17 mouse cellular contexts compared by ENCODE assay signal in the genomic region with DNA sequence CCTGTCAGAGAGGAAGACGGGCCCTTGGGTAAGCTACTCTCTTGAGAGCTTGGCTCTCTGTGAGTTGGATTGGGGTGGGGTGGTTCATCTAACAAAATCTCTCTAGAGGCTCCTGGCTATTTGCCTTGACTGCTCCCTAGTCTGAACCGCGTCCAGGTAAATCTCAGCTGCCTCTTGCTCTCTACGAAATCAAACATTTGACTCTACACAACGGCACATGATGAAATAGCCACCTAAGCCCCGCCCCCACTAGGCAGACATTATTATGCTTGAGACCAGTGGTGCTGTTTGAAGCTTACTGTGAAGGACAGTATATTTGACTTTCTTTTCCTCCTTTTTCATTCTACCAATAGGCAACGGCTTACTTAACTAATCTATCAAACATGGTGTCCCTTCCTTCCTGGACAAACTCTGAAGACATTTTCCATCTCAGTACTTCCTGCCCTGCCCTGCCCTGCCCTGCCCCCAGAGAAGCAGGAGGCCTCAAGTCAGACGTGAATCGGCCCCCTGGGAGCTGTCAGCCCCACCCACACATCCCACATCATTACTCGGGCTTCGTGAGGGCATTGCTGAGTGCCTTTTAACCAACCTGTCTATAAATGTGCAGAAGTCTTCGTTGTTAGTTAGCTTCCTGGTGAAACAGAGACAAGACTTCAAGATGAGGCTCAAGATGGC.
DNase-seq lines count a peak whose midpoint lies in the region; ATAC-seq and TF ChIP-seq lines count a peak whose summit lies in the region.
"Had no signal": no experiment of that assay in that cellular context is flagged by ENCODE, and none has a peak within 500 bp of the region (broad histone marks: within the 10 kb centered on the region; RNA-seq: fewer than 3 reads in every experiment).

No protein-coding gene starts in this region.

- no peak overlapping the region for H3K4me3 ChIP-seq in lung, postnatal 0 days (ENCODE audit: low read depth, low read length)
- H3K4me3 ChIP-seq in midbrain, embryonic 14.5 days (replicated peaks; ENCODE audit: low read depth, low read length): no peak overlapping the region
- H3K4me3 ChIP-seq: embryonic facial prominence, embryonic 12.5 days; hindbrain, embryonic 13.5 days; limb, embryonic 13.5 days; neural tube, embryonic 15.5 days had no signal

- H3K27ac ChIP-seq in lung, postnatal 0 days (ENCODE audit: low read length): no peak overlapping the region
- H3K27ac ChIP-seq in midbrain, embryonic 14.5 days (replicated peaks; ENCODE audit: low read depth, low read length): no peak overlapping the region
- H3K27ac ChIP-seq: embryonic facial prominence, embryonic 12.5 days; hindbrain, embryonic 13.5 days; limb, embryonic 13.5 days; neural tube, embryonic 15.5 days had no signal

- no peaks in the 10 kb centered on the region for H3K9me3 ChIP-seq in lung, postnatal 0 days (ENCODE audit: low read length)
- no peaks in the 10 kb centered on the region for H3K9me3 ChIP-seq in midbrain, embryonic 14.5 days (ENCODE audit: control insufficient read depth, low read length)
- H3K9me3 ChIP-seq: embryonic facial prominence, embryonic 12.5 days; hindbrain, embryonic 13.5 days; limb, embryonic 13.5 days; neural tube, embryonic 15.5 days had no signal

- no peak for TF ChIP-seq CTCF in lung, postnatal 0 days (IDR thresholded peaks at IDR 0.05)

- H3K9ac ChIP-seq in lung, postnatal 0 days (replicated peaks; ENCODE audit: low read depth): no peak overlapping the region
- no peak overlapping the region for H3K9ac ChIP-seq in midbrain, embryonic 14.5 days (replicated peaks; ENCODE audit: low read length)
- H3K9ac ChIP-seq: embryonic facial prominence, embryonic 12.5 days; hindbrain, embryonic 13.5 days; limb, embryonic 13.5 days; neural tube, embryonic 15.5 days had no signal

- no peaks in the 10 kb centered on the region for H3K4me1 ChIP-seq in lung, postnatal 0 days (ENCODE audit: insufficient read depth, low read depth, low read length)
- H3K4me1 ChIP-seq in midbrain, embryonic 14.5 days (ENCODE audit: control insufficient read depth, insufficient read depth, low read length): no peaks in the 10 kb centered on the region
- H3K4me1 ChIP-seq: embryonic facial prominence, embryonic 12.5 days; hindbrain, embryonic 13.5 days; neural tube, embryonic 15.5 days had no signal

- H3K36me3 ChIP-seq in lung, postnatal 0 days (ENCODE audit: insufficient read depth, low read length): no peaks in the 10 kb centered on the region
- no peaks in the 10 kb centered on the region for H3K36me3 ChIP-seq in midbrain, embryonic 14.5 days (ENCODE audit: control insufficient read depth, insufficient read depth, low read length)
- H3K36me3 ChIP-seq: embryonic facial prominence, embryonic 12.5 days; hindbrain, embryonic 13.5 days; limb, embryonic 13.5 days; neural tube, embryonic 15.5 days had no signal

- peak; percentile 9; the same call in 1 of the 2 replicates for TF ChIP-seq EP300 in lung, postnatal 0 days (IDR thresholded peaks at IDR 0.05)

- no peaks in the 10 kb centered on the region for H3K27me3 ChIP-seq in lung, postnatal 0 days (replicated peaks; ENCODE audit: insufficient read depth, low read length)
- H3K27me3 ChIP-seq in midbrain, embryonic 14.5 days (ENCODE audit: control insufficient read depth, insufficient read depth, low read length): no peaks in the 10 kb centered on the region
- H3K27me3 ChIP-seq: embryonic facial prominence, embryonic 12.5 days; hindbrain, embryonic 13.5 days; limb, embryonic 13.5 days; neural tube, embryonic 15.5 days had no signal

- intact Hi-C loops in left cerebral cortex, postnatal 4 days (cut with DNase I): no loop called here

- DNase-seq in 416B (ENCODE audit: low read depth): peak; percentile 72
- DNase-seq in CD4-positive helper T cell, adult 2 months (ENCODE audit: low read depth, low spot score): peak; percentile 15
- DNase-seq in lung, postnatal 0 days (ENCODE audit: low spot score): peak; percentile 64
- DNase-seq in left cerebral cortex, postnatal 4 days: no peak
- DNase-seq in midbrain, embryonic 14.5 days: no peak
- no peak for DNase-seq in urinary bladder, adult 18-20 months (ENCODE audit: low spot score in 2 of 2)
- DNase-seq: adrenal gland, postnatal 25 days; cerebellum, postnatal 25 days; heart, adult 11 months; kidney, adult 18-20 months; layer of hippocampus, postnatal 36 days; right cerebral cortex, adult 18-20 months had no signal

- no peak overlapping the region for H3K4me2 ChIP-seq in lung, postnatal 0 days (replicated peaks; ENCODE audit: low read depth, low read length)
- no peak overlapping the region for H3K4me2 ChIP-seq in midbrain, embryonic 14.5 days (ENCODE audit: low read length)
- H3K4me2 ChIP-seq: embryonic facial prominence, embryonic 12.5 days; hindbrain, embryonic 13.5 days; limb, embryonic 13.5 days; neural tube, embryonic 15.5 days had no signal

- 45% methylated on average over 12 of the region's 12 CpGs for WGBS in lung, postnatal 0 days
- 77% methylated on average over 12 of the region's 12 CpGs for WGBS in midbrain, embryonic 14.5 days

- peak; percentile 59 for ATAC-seq in lung, postnatal 0 days
- ATAC-seq in neutrophil, adult 5-6 weeks (ENCODE audit: extremely low read depth, insufficient number of reproducible peaks, low FRiP score, poor library complexity, severe bottlenecking): peak; percentile 44
- no peak for ATAC-seq in midbrain, embryonic 14.5 days (ENCODE audit: low FRiP score, low TSS enrichment)

Comparison
In these comparisons a context has a peak if more than half of its experiments do, and no peak if none do; other contexts are left out.
1. DNase-seq: peak in 416B (single experiment), CD4-positive helper T cell, adult 2 months (single experiment) and lung, postnatal 0 days (single experiment); none in left cerebral cortex, postnatal 4 days (single experiment), midbrain, embryonic 14.5 days (single experiment) and urinary bladder, adult 18-20 months (0 of 2).